Mouse (Mus musculus) ovary, postnatal 36 days (tissue): Measurements from ENCODE around the gene Hyal3.
A peak's percentile ranks its signal among the peaks of the same experiment; 100 is the strongest.

ENCODE experiments used
- DNase-seq: peaks from one replicate; pipeline ENCODE4 v3.0.0; 2022; ENCODE audit warnings: low spot score, mixed read lengths

Gene Hyal3

DNA sequence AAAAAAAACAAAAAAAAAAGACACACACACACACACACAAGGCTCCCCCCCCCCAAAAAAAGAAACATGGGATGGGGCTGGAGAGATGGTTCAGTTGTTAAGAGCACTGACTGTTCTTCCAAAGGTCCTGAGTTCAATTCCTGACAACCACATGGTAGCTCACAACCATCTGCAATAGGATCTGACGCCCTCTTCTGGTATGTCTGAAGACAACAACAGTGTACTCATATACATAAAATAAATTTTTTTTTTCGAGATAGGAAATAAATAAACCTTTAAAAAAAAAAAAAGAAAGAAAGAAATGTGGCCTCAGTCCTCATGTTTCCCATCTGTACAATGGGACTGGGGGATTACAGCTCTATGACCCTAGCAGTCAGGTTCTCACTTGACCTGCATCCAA, 36.8 kb downstream of the Hyal3 start:
- DNase-seq, result no peak

DNA sequence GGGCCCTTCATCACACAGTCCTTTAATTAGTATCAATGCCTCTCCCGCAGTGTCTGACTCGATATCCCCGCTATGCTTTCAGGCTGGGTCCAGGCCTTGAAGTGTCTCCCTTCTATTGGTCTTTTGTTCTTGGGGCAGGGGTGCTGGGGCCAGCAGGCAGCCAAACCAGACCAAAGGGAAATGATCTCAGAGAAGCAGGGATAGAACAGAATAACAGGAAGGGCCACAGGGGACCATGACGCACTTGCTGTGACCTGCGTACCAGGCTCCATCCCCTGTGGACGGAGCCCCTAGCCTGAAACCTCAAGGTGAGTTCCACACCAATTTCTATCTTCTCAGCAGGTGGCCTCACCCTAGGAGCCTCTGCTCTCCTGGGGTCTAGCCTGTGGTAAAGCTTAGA, 37.5 kb downstream of the Hyal3 start:
- DNase-seq, result no peak

DNA sequence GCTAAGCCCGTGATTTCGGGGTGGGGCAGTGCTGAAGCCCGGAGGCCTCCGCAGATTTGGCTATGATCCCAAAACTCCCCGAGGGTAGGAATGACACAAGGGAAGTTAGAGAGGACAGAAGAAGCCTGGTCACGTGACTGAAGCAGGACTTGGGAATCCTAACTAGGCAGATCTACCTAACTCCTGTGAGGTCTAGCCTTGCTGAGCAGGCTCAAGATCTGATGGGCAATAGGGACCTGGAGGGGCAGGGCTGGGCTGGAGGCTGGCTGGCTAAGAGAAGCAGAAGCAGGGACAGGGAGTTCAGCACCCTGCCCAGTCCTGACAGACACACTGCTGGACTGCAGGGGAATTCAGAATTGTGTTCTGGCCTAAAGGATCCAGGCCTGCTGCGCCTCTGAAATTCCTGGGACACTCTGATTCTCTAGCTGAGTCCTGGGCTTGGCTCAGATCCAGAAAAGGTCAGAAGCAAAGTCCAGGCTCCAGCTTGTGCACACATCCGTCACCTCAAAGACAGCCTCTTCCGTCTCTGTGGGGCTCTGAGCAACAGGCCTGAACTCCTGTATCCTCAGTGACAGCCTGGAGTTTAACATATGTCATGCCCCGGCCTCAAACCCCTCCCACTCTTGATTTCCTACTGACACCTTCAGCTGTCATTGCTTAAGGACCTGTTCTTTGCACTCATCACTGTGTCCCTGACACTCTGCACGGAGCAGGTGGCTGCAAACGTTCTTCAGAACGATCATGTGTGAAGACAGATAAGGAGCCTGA, 38.3 kb downstream of the Hyal3 start:
- no peak for DNase-seq

DNA sequence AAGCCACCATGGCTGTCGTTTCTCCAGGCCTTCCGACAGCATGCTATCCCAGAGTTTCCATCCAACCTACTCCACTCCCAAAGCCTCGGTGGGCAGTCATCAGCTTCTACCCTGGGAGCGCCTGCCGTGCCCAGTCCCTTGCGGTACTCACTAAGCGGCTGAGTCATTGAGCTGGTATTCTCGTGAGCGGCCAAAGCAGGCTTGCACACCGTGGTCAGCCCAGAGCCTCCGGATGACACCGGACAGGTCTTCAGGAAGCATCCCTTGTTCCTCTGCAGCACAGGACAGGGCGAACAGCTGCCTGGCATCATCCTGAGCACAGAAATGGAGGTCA, 38.9 kb downstream of the Hyal3 start:
- no peak for DNase-seq

DNA sequence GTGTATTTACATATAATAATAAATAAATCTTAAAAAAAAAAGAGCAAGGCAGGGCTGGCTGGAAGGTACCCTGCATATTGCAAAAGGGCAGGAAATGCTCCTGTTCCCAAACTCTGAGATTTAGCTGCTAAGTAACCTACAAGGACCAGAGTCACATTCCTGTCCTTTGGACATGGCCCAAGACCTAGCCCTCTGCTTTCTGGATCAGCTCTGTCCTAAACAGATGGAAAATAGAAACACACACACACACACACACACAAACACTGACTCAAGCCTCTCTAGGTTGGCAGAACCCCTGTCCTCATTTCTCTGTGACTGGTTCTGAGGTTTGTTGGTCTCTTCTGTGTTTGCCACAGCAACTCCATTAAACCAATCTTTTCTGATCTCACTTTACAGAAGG, 40.3 kb downstream of the Hyal3 start:
- no peak for DNase-seq

DNA sequence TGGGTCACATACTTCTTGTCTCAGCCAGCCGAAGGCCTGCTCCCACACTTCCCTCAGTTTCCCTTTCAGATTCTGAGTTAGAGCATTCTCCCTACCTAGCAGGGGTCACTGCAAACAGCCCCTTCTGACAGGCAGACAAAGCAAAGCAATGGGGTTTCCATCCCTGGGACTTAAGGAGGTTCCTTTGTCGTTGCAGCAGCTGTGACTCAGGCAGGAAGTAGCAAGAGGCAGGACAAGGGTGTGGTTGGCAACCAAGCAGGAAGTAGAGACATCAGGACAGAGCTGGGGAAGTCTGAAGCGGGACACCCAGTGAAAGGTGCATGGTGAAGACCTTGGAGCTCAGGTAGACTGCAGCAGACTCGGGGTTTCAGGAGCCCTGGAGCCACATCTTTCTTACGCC, 43.9 kb downstream of the Hyal3 start:
- DNase-seq, result no peak

DNA sequence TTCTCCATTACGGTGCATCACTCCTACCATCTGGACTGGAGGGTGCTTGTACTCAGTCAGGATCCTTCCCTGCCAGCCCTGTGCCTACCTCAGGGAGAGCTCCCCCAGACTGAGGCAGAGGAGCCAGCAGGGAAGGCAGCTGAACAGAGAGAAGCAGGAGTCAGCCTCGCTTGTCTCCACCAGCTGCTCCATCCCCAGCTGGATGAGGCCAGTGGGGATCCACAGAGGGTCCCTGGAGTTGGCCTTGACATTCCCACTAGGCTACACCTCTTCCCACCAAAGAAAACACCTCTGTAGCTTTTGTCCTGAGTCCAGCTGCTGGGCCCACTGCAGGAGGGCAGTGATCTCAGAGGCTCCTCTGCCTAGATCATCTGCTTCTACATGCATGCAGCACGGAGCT, 44.3 kb downstream of the Hyal3 start:
- no peak for DNase-seq

DNA sequence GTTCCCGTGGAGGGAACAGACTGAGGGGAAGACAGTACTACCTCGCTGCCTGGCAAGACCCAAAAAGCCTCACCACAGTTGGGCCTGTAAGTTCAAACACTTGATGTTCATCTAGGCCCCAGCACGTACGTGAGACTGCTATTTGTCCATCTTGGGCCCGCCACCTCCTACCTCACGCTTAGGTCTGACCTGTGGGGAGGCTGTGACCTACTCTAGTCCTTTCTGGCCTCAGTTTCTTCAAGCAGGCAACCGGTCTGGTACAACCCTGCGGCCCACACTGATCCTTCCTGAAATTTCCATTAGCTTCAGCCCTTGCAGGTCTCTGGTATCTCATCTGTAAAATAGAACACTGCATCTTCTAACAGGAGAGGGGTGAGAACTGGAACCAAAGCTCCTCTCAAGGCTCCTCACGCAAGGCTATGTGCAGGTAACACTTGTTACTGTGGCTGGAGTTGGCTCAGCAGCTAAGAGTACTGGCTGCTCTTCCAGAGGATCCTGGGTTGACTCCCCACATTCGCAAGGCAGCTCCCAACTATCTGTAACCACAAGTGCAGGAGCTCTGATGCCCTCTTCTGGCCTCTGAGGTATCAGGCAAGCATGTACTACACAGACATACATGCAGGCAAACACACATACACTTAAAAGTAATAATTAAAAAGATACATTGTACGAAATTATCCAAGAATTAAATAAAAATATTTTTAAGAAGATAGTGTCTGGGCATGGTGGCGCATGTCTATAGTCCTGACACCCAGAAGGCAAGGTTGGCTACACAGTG, 44.9 kb downstream of the Hyal3 start:
- DNase-seq, result no peak

DNA sequence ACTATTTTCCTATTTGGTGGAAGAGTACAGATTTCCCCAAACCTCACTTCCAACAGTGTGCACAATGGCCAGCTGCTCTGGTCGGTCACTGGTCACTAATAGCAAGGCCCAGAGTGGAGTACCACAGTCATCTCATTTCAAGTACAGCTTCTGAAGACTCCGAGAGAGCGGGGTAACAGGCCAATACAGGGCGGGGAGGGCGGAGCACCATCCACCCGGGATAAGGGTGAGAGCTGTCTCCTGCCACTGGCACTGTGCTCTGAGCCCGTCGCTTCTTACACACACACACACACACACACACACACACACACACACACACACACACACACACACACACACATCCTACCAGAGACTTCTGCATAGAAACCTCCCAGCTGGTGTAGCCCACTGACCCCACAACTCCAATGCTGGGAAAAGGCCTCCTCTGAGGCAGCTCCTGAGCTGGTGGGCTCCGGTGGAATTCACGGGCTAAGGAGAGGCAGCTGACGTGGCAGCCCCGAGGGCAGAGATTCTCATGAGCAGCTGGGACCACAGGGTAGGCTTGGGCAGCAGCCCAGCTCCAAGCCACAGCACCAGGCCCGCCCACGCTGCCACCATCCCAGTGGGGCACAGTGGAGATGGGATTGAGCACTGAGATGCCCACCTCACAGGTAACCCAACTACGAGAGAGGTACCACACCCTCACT, 45.7 kb downstream of the Hyal3 start:
- no peak for DNase-seq

DNA sequence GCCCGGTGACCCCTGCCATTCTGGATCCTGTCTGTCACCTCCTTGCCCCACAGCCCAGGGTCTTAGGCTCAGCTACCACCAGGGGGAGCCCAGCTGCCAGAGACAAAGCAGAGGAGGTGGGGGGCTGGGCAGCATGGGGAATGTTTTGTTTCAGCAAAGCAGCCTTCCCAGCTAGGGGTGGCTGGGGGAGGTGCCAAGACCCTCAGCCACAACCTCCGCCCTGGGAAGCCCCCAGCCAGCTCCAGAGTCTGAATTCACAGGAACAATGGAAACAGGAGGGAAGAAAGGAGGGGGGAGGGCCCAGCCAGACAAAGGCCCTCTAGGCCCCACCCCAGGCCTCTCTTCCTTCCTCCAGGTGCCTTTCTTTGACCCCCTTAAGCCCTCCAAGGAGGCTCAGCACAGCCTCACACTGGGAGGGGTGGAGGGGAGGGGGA, 46.2 kb downstream of the Hyal3 start:
- peak; percentile 79 for DNase-seq

DNA sequence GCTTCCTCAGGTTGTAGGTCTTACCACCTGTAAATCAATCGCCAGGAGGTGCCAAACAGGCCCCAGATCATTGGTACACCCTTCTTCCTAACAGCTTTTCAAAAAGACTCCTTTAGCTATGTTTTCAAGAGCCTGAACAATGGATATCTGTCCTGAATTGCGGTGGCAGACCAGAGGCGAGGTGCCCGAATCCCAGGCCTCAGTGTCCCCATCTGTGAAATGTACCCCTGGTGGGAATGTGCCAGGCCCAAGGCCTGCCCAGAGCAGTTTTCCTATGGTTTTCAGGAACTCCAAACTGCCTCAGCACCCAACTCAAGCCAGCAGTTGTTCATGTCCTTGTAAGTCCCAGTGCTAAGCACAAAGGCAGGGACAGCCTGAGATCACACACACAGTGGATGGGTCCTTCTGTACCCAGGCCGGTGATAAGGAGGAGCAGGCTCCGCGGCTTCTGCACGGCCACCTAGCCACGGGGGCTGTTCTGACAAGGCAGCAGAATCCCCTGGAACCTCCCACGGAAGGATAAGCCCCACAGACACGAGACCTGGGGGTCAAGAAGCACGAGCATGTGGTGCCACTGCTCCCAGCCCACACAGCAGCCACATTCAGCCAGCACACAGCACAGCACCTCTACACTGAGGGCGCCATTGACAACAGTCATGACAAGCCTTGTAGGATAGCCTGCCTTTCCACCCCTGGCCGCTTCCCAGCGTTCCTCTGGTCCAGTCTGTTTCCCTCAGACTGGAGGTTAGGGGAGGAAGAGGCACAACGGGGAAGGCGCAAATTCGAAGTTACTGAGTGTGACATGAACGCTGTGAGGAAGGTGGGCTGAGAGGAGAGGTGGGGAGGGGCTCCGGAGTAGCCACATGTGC, 47.0 kb downstream of the Hyal3 start:
- DNase-seq, result no peak

DNA sequence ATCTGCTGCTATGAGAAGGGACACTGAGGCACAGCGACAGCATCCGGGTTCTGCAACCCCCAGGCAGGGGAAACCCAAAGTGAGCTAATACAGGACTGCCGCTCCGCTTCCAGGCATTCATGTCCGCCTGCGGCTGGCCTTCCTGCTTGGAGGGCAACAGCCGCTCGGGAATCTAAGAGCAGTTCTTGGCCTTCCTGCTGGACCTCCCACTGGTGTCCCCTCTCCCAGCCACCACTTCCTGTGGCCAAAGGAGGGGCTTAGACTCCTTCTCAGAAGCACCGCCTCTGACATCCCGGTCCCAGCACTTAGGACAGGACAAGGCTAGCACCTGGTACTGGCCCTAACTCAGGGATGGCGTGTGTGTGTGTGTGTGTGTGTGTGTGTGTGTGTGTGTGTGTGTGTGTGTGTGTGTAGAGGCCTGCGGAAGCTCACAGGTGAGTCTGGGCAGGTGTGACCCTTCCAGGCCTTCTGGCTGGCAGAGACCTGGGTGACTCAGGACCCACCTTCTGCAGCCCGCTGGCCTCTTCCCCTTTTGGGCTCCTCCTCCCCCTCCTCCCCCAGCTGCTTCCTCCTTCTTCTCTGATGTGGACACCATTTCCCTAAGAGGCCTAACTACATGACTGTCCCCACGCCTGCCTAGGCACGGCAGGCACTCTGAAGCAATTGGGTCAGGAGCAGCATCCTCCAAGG, 48.2 kb downstream of the Hyal3 start:
- DNase-seq, result no peak

DNA sequence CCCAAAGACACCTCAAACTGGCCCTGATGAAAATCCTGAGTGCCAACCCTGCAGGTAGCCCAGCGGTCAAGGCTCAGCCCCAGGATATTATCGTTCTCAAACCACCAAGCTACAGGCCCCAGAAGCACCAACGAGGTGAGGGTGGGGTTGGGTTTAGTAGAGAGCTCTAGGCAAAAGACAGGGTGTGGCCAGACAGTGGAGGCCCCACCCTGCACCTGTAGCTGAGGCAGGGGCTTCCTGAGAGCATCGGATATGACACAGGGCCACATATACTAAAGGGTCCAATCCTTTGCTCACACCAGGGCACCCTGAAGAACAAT, 48.8 kb downstream of the Hyal3 start:
- DNase-seq, result no peak

DNA sequence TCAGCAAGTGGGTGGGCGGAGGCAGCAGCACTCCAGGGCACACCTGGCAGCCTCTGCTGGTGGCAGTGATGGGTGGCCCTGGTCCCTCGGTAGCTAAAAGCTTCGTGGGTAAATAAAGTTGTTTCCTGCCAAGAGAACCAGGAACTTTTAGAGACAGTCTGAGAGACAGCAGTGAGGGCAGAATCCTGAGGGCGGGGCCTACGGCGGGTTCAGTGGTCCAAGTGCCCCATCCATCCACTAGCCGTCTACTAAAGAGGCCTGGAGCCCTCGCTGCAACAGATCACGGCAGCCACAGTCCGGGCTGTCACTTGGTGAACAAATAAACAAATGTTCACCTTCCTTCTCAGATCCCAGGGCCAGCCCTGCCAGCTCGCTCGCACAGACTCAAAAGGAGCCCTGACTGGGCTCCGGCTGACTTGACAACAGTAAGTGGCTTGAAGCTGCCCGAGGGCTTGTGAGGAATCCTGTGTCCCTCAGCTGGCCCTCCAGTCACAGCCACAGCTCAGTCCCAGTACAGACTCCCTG, 49.3 kb downstream of the Hyal3 start:
- DNase-seq, result no peak

DNA sequence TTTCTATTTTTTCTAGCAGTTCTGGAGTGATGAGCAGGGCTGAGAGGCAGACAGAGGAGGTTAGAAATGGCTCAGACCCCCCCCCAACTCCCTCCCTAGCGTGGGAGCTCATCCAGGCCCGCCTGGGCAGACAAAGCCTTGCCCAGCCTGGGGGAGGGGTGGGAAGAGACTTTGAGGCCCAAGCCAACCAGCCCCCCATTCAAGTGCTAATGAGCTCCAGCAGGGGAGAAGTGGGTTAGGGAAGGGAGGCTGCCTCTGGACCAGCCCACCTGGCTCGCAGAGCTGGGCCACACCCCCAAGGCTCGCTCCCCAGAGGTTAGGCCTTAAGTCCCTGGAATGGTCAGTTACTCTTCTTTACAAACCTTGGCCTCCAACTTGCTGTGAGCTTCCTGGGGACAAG, 50.0 kb downstream of the Hyal3 start:
- no peak for DNase-seq

DNA sequence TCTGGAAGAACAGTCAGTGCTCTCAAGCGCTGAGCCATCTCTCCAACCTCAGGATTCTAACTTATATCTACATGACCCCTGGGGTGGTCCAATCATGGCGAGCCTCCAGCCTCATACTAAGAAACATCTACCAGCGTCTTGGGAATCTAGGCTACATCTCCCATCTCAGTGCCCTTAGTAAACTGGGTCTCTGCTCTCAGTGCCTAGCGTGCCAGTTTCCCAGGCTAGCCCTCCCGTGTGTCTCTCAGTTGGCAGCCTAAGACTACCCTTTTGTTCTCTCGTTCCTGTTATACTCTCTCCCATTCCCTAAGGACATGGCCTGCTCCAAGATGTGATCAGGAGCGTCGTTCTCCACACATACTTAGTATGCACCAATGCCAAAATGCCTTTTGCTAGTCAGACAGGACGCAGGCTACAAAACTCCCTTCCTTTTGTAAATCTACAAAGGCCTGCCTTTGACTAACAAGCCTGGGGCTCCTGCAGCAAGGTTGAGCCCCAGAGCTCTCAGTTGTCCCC, 50.8 kb downstream of the Hyal3 start:
- no peak for DNase-seq

DNA sequence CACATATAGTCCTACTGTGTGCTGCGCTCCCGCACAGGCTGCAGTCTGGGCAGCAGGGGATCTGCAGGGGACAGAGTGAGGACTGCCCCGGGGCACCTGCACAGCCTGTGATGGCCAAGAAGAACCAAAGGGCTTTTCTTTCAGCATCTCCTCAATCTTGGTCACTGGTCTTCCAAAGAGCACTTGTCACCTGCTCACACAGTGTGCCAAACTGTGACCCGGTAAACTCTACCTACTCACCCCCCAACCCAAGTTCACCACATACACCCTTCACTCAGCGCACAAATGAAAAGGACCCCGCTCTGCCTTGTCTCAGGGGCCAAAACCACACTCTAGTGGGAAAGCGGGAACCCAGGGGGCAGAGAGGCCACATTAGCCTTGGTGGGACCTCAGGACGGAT, 51.2 kb downstream of the Hyal3 start:
- DNase-seq, result no peak

DNA sequence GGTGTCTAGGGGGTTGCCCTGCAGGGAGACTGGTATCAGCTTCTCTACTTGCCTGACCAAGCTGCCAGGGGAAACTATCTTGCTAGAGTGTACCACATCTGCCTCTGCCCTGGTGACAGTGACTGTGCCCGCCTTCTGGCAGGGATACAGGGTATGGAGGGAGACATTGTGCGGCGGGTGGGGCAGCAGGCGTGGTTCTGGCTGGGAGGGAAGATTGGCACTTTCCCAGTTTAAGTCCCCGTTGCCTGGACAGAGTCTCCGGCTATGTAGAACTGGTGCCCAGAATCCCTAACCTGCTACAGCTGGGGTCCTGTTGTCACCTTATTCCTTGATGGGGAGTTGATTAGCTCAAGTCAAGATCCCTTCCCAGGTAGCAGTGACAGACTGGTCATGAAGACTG, 51.9 kb downstream of the Hyal3 start:
- DNase-seq, result no peak

DNA sequence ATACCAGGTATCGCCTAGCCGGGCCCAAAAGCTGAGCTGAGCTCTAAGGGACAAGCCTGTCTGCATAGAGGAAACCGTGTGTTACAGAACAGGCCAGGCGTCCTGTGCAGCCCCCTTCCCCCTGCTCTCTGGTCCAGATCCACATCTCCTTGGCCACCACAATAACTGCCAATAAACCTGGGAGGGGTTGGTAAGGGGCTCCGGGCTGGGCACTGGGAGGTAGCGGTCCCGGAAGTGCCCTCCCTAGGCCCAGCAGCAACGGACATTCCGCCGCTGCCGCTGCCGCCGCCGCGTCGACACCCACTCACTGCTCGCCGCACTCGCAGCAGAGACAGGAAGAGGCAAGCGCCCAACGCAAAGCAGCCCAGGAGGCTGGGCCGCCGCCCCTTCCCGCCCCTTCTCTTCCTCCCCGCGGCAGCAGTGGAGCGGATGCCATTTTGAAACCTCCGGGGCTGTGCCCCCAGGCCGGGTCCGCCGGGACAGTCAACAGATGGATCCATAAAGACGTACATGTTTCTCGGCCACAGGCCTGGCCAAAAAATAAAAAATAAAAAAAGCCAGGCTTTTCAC, 52.6 kb downstream of the Hyal3 start:
- DNase-seq, result peak; percentile 83

DNA sequence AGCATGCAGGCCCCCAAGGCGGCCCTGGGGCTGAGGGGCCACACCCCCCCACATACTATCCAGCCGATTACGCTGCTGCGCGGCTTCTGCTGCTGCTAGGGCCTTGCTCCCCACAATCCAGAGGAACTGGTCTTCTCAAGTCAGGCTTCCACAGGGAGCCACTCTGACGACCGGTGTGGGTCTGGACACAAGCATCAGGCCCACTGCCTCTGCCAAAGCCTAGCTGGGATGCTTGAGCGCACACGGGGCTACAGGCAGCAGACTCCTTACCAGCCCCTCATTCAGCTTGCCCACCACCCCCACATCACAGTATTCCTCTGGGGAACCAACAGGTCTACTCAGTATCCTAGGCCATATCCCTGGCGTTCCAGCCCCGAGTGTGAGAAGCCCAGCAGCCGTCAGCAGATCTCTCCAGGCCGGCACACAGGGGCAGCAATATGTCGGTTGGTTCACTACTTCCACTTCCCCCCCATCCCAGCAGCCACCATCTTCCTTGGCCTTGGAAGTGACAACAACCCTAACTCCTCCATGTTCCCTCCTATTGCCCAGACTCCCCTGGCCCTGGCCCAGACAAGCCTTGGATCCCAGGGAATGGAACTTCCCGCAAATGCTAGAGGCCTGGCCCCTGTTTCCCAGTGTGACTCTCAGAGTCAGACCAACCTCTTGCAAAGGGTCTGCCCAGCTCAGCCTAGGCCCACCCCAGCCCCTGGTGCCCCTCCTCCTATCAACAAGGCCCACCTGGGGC, 53.2 kb downstream of the Hyal3 start:
- peak; percentile 43 for DNase-seq
